Mouse (Mus musculus) stomach, postnatal 0 days (tissue): ENCODE measurements around the gene Kif26b.

Source experiments
- CTCF ChIP-seq: IDR thresholded peaks from 2 replicates; pipeline ENCODE4 v1.5.1; 2016; ENCODE audit warnings: antibody characterized with exemption, low read depth, mild to moderate bottlenecking, moderate library complexity
- EP300 ChIP-seq: optimal IDR thresholded peaks from 2 replicates; pipeline ENCODE3; 2016; ENCODE audit warnings: antibody characterized with exemption

DNA sequence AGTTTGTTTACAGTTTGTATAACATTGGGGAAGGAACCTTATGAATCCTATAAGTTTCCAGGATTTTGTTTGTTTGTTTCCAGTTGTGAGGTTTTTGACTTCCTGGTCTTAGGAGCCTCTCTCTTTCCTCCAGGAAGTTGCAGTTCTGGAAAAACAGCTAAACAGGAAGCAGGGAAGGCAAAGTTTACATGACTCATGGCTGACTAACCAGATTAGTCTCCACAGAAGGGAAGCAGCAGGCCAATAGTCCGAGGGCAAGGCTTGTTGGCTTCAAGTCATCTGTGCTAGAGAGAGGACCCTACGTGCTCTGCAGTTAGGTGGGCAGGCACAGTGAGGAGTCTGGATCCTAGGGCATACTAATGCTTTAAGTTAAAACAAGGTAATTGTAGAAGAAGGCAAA is 36.4 kb upstream of the Kif26b start:
- TF ChIP-seq CTCF, result no peak
- no peak for TF ChIP-seq EP300
